Mouse (Mus musculus): ENCODE data around the gene Agpat2. TPM values are rescaled to one million over a fixed set of nuclear protein-coding genes. Genes with fewer than 3 reads are reported as not detected.
A peak's percentile ranks its signal among the peaks of the same experiment; 100 is the strongest.

Gene Agpat2
- total RNA-seq, 2 experiments from 2014 or later: 9.9 to 14.8 TPM

- ATAC-seq (replicated peaks; ENCODE audit: low FRiP score, low TSS enrichment, poor library complexity, severe bottlenecking): no peak
Observed at GRCm38 (mm10) chr2:26600664-26601063, 3.6 kb downstream of the Agpat2 start.

GRCm38 (mm10) chr2:26599965-26600364 is 4.3 kb downstream of the Agpat2 start:
- ATAC-seq (replicated peaks; ENCODE audit: low FRiP score, low TSS enrichment, poor library complexity, severe bottlenecking): no peak

- no peak for ATAC-seq (replicated peaks; ENCODE audit: low FRiP score, low TSS enrichment, poor library complexity, severe bottlenecking)
Observed at GRCm38 (mm10) chr2:26598462-26598861, 5.8 kb downstream of the Agpat2 start.

- ATAC-seq (replicated peaks; ENCODE audit: low FRiP score, low TSS enrichment, poor library complexity, severe bottlenecking): no peak
Observed at GRCm38 (mm10) chr2:26597810-26598209, 6.4 kb downstream of the Agpat2 start.

- no peak for ATAC-seq (replicated peaks; ENCODE audit: low FRiP score, low TSS enrichment, poor library complexity, severe bottlenecking)
Observed at GRCm38 (mm10) chr2:26596898-26597297, 7.3 kb downstream of the Agpat2 start.

- ATAC-seq (replicated peaks; ENCODE audit: low FRiP score, low TSS enrichment, poor library complexity, severe bottlenecking): no peak
Observed at GRCm38 (mm10) chr2:26595725-26596435, 8.3 kb downstream of the Agpat2 start.

GRCm38 (mm10) chr2:26594934-26595724 is 9.1 kb downstream of the Agpat2 start:
- ATAC-seq (replicated peaks; ENCODE audit: low FRiP score, low TSS enrichment, poor library complexity, severe bottlenecking): no peak

GRCm38 (mm10) chr2:26594461-26594933 is 9.7 kb downstream of the Agpat2 start:
- no peak for ATAC-seq (replicated peaks; ENCODE audit: low FRiP score, low TSS enrichment, poor library complexity, severe bottlenecking)

GRCm38 (mm10) chr2:26594022-26594346 is 10.2 kb downstream of the Agpat2 start:
- peak; percentile 78 for ATAC-seq (replicated peaks; ENCODE audit: low FRiP score, low TSS enrichment, poor library complexity, severe bottlenecking)

GRCm38 (mm10) chr2:26593211-26594021 is 10.8 kb downstream of the Agpat2 start:
- no peak for ATAC-seq (replicated peaks; ENCODE audit: low FRiP score, low TSS enrichment, poor library complexity, severe bottlenecking)

GRCm38 (mm10) chr2:26591416-26591815 is 12.8 kb downstream of the Agpat2 start:
- ATAC-seq (replicated peaks; ENCODE audit: low FRiP score, low TSS enrichment, poor library complexity, severe bottlenecking): no peak

- no peak for ATAC-seq (replicated peaks; ENCODE audit: low FRiP score, low TSS enrichment, poor library complexity, severe bottlenecking)
Observed at GRCm38 (mm10) chr2:26590962-26591361, 13.3 kb downstream of the Agpat2 start.

- ATAC-seq (replicated peaks; ENCODE audit: low FRiP score, low TSS enrichment, poor library complexity, severe bottlenecking): no peak
Observed at GRCm38 (mm10) chr2:26590282-26590681, 13.9 kb downstream of the Agpat2 start.

GRCm38 (mm10) chr2:26589284-26589683 is 14.9 kb downstream of the Agpat2 start:
- ATAC-seq (replicated peaks; ENCODE audit: low FRiP score, low TSS enrichment, poor library complexity, severe bottlenecking): no peak

GRCm38 (mm10) chr2:26588573-26588972 is 15.6 kb downstream of the Agpat2 start:
- ATAC-seq (replicated peaks; ENCODE audit: low FRiP score, low TSS enrichment, poor library complexity, severe bottlenecking): no peak

- peak; percentile 56 for ATAC-seq (replicated peaks; ENCODE audit: low FRiP score, low TSS enrichment, poor library complexity, severe bottlenecking)
Observed at GRCm38 (mm10) chr2:26587044-26587405, 17.2 kb downstream of the Agpat2 start.

GRCm38 (mm10) chr2:26586294-26587043 is 17.7 kb downstream of the Agpat2 start, which contains the start of gene Gm20532:
Gene Gm20532 (plus strand): TSS chr2:26586639.
- ATAC-seq (replicated peaks; ENCODE audit: low FRiP score, low TSS enrichment, poor library complexity, severe bottlenecking): peak; percentile 23

GRCm38 (mm10) chr2:26585713-26586112 is 18.5 kb downstream of the Agpat2 start:
- ATAC-seq (replicated peaks; ENCODE audit: low FRiP score, low TSS enrichment, poor library complexity, severe bottlenecking): no peak

GRCm38 (mm10) chr2:26583640-26584039 is 20.6 kb downstream of the Agpat2 start:
- ATAC-seq (replicated peaks; ENCODE audit: low FRiP score, low TSS enrichment, poor library complexity, severe bottlenecking): no peak
